Mouse (Mus musculus) cerebellum, adult 18-20 months (tissue): ENCODE data around the gene Oxa1l.
"Not testable (repeated sequence)": the region's sequence is repeated elsewhere in the genome, so short reads cannot be mapped to it uniquely, and the experiment has no call there.

ENCODE experiments used
- DNase-seq, 2 experiments: peaks; one replicate each; pipeline ENCODE4 v3.0.0; 2021

Oxa1l gene

GRCm38 (mm10) chr14:54360577-54361340 is at the start of gene Oxa1l:
Gene Oxa1l (plus strand): TSS chr14:54360834.
- DNase-seq, result peak; percentile 94 to 96

- no peak for DNase-seq
These were observed 48.9 kb upstream of the Oxa1l start for GRCm38 (mm10) chr14:54311763-54312162.

GRCm38 (mm10) chr14:54321556-54322376 is 38.9 kb upstream of the Oxa1l start:
- no peak for DNase-seq

- no peak for DNase-seq
These were observed 36.1 kb upstream of the Oxa1l start for GRCm38 (mm10) chr14:54324486-54324885.

GRCm38 (mm10) chr14:54328548-54328947 is 32.1 kb upstream of the Oxa1l start:
- no peak for DNase-seq

GRCm38 (mm10) chr14:54329201-54329600 is 31.4 kb upstream of the Oxa1l start:
- no peak for DNase-seq

GRCm38 (mm10) chr14:54331178-54331577 is 29.5 kb upstream of the Oxa1l start:
- no peak for DNase-seq

- DNase-seq, result no peak
These were observed 28.2 kb upstream of the Oxa1l start for GRCm38 (mm10) chr14:54332176-54333074.

- DNase-seq, result no peak
These were observed 27.0 kb upstream of the Oxa1l start for GRCm38 (mm10) chr14:54333452-54334189.

- no peak for DNase-seq
These were observed 19.8 kb upstream of the Oxa1l start for GRCm38 (mm10) chr14:54340836-54341235.

GRCm38 (mm10) chr14:54341807-54342206 is 18.8 kb upstream of the Oxa1l start:
- not testable (repeated sequence) for DNase-seq

GRCm38 (mm10) chr14:54350773-54351541 is 9.7 kb upstream of the Oxa1l start:
- not testable (repeated sequence) for DNase-seq

- DNase-seq, result no peak
These were observed 8.3 kb upstream of the Oxa1l start for GRCm38 (mm10) chr14:54352314-54352713.

- DNase-seq, result no peak
These were observed 6.2 kb upstream of the Oxa1l start for GRCm38 (mm10) chr14:54354406-54354805.

- DNase-seq, result no peak
These were observed 2.5 kb downstream of the Oxa1l start for GRCm38 (mm10) chr14:54363156-54363555.

- DNase-seq, result no peak
These were observed 4.5 kb downstream of the Oxa1l start for GRCm38 (mm10) chr14:54365026-54365645.

GRCm38 (mm10) chr14:54366581-54366980 is 5.9 kb downstream of the Oxa1l start:
- DNase-seq, result no peak

GRCm38 (mm10) chr14:54367429-54368060 is 6.9 kb downstream of the Oxa1l start:
- no peak for DNase-seq

GRCm38 (mm10) chr14:54369372-54369771 is 8.7 kb downstream of the Oxa1l start:
- DNase-seq, result no peak

GRCm38 (mm10) chr14:54370595-54370994 is 10.0 kb downstream of the Oxa1l start:
- DNase-seq, result no peak
